Mouse (Mus musculus): ENCODE measurements around the gene Olfr800. TPM values are rescaled to one million over a fixed set of nuclear protein-coding genes. Genes with fewer than 3 reads are reported as not detected.

Gene Olfr800
- polyA plus RNA-seq, 1 experiment from 2014 or later, result not detected

Other genes with a start within 250 kb of the Olfr800 start
- gene Olfr786, start 230.4 kb upstream of the Olfr800 start, polyA plus RNA-seq (2015; fragmentation: Nextera tagmentation; extraction: Ambion mirVana), result not detected in 2 replicates
- not detected in 2 replicates for gene Olfr787, start 195.8 kb upstream of the Olfr800 start, polyA plus RNA-seq (2015; fragmentation: Nextera tagmentation; extraction: Ambion mirVana)
- not detected in 2 replicates for gene Olfr788, start 186.7 kb upstream of the Olfr800 start, polyA plus RNA-seq (2015; fragmentation: Nextera tagmentation; extraction: Ambion mirVana)
- gene Olfr789, start 172.9 kb upstream of the Olfr800 start, polyA plus RNA-seq (2015; fragmentation: Nextera tagmentation; extraction: Ambion mirVana), result not detected in 2 replicates
- gene Olfr790, start 159.2 kb upstream of the Olfr800 start, polyA plus RNA-seq (2015; fragmentation: Nextera tagmentation; extraction: Ambion mirVana), result not detected in 2 replicates
- not detected in 2 replicates for gene Olfr791, start 135.9 kb upstream of the Olfr800 start, polyA plus RNA-seq (2015; fragmentation: Nextera tagmentation; extraction: Ambion mirVana)
- not detected in 2 replicates for gene Olfr792, start 118.5 kb upstream of the Olfr800 start, polyA plus RNA-seq (2015; fragmentation: Nextera tagmentation; extraction: Ambion mirVana)
- gene Olfr794, start 90.0 kb upstream of the Olfr800 start, polyA plus RNA-seq (2015; fragmentation: Nextera tagmentation; extraction: Ambion mirVana), result not detected in 2 replicates
- gene Olfr796, start 45.1 kb upstream of the Olfr800 start, polyA plus RNA-seq (2015; fragmentation: Nextera tagmentation; extraction: Ambion mirVana), result not detected in 2 replicates
- not detected in 2 replicates for gene Olfr798, start 29.8 kb upstream of the Olfr800 start, polyA plus RNA-seq (2015; fragmentation: Nextera tagmentation; extraction: Ambion mirVana)
- gene Olfr799, start 20.2 kb upstream of the Olfr800 start, polyA plus RNA-seq (2015; fragmentation: Nextera tagmentation; extraction: Ambion mirVana), result not detected in 2 replicates
- gene Olfr801, start 16.2 kb downstream of the Olfr800 start, polyA plus RNA-seq (2015; fragmentation: Nextera tagmentation; extraction: Ambion mirVana), result not detected in 2 replicates
- not detected in 2 replicates for gene Olfr802, start 30.5 kb downstream of the Olfr800 start, polyA plus RNA-seq (2015; fragmentation: Nextera tagmentation; extraction: Ambion mirVana)
- not detected in 2 replicates for gene Olfr803, start 36.6 kb downstream of the Olfr800 start, polyA plus RNA-seq (2015; fragmentation: Nextera tagmentation; extraction: Ambion mirVana)
- not detected in 2 replicates for gene Olfr804, start 45.5 kb downstream of the Olfr800 start, polyA plus RNA-seq (2015; fragmentation: Nextera tagmentation; extraction: Ambion mirVana)
- not detected in 2 replicates for gene Olfr805, start 71.7 kb downstream of the Olfr800 start, polyA plus RNA-seq (2015; fragmentation: Nextera tagmentation; extraction: Ambion mirVana)
- not detected in 2 replicates for gene Olfr806, start 84.2 kb downstream of the Olfr800 start, polyA plus RNA-seq (2015; fragmentation: Nextera tagmentation; extraction: Ambion mirVana)
- not detected in 2 replicates for gene Olfr807, start 100.1 kb downstream of the Olfr800 start, polyA plus RNA-seq (2015; fragmentation: Nextera tagmentation; extraction: Ambion mirVana)
- not detected in 2 replicates for gene Olfr808, start 107.8 kb downstream of the Olfr800 start, polyA plus RNA-seq (2015; fragmentation: Nextera tagmentation; extraction: Ambion mirVana)
- gene Olfr809, start 116.9 kb downstream of the Olfr800 start, polyA plus RNA-seq (2015; fragmentation: Nextera tagmentation; extraction: Ambion mirVana), result not detected in 2 replicates
- gene Olfr810, start 137.2 kb downstream of the Olfr800 start, polyA plus RNA-seq (2015; fragmentation: Nextera tagmentation; extraction: Ambion mirVana), result not detected in 2 replicates
- not detected in 2 replicates for gene Olfr811, start 146.7 kb downstream of the Olfr800 start, polyA plus RNA-seq (2015; fragmentation: Nextera tagmentation; extraction: Ambion mirVana)
- not detected in 2 replicates for gene Olfr812, start 188.4 kb downstream of the Olfr800 start, polyA plus RNA-seq (2015; fragmentation: Nextera tagmentation; extraction: Ambion mirVana)
- not detected in 2 replicates for gene Olfr813, start 197.7 kb downstream of the Olfr800 start, polyA plus RNA-seq (2015; fragmentation: Nextera tagmentation; extraction: Ambion mirVana)
- not detected in 2 replicates for gene Olfr814, start 222.2 kb downstream of the Olfr800 start, polyA plus RNA-seq (2015; fragmentation: Nextera tagmentation; extraction: Ambion mirVana)
- gene Olfr815, start 248.2 kb downstream of the Olfr800 start, polyA plus RNA-seq (2015; fragmentation: Nextera tagmentation; extraction: Ambion mirVana), result not detected in 2 replicates

Data from kidney, embryonic 15.5 days (tissue).